Mouse (Mus musculus): ENCODE measurements around the gene Apoa4.

DNA sequence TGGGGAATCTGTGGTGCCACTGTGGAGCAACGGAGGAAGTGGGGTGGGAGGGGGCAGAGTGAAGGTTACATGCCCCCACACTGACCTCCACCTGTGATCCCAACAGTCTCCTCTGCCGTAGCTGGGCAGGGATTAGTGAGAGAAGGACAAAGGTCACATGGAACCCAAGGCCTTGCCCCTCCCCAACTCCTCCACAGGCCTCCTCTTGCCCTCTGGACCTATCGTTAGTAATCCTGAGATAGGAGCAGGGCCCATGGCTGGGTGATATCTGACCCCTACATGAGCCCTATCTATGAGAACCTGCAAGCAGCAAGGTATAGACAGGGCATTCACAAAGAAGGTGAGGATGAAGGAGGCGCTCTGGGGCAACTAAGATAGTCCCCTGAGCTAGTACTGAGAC, 4.8 kb upstream of the Apoa4 start:
- TF ChIP-seq POLR2A (IDR thresholded peaks at IDR 0.05; ENCODE audit: low read depth, low read length) (no peak), CTCF (IDR thresholded peaks at IDR 0.05; ENCODE audit: borderline replicate concordance, insufficient read depth, low read length) (no peak)
